ENCODE assay signal across 23 mouse cellular contexts in genomic region chr1:74190471-74190870, GRCm38 (mm10). TPM values are rescaled to one million over a fixed set of nuclear protein-coding genes. Genes with fewer than 3 reads are reported as not detected.
DNase-seq lines count a peak whose midpoint lies in the region; TF ChIP-seq lines count a peak whose summit lies in the region.
"Had no signal": no experiment of that assay in that cellular context is flagged by ENCODE, and none has a peak within 500 bp of the region (broad histone marks: within the 10 kb centered on the region; RNA-seq: fewer than 3 reads in every experiment).

No protein-coding gene starts in this region.

- H3K27ac ChIP-seq in gastrocnemius, adult 2 months: no peak overlapping the region
- H3K27ac ChIP-seq: hindbrain, embryonic 13.5 days; limb, embryonic 10.5 days; limb, embryonic 15.5 days; liver, embryonic 15.5 days; midbrain, embryonic 12.5 days; neural tube, embryonic 13.5 days had no signal

- no peak overlapping the region for H3K4me3 ChIP-seq in gastrocnemius, adult 2 months
- H3K4me3 ChIP-seq: hindbrain, embryonic 13.5 days; limb, embryonic 10.5 days; limb, embryonic 15.5 days; liver, embryonic 15.5 days; megakaryocyte, embryonic 14.5 days; midbrain, embryonic 12.5 days; neural tube, embryonic 13.5 days had no signal

- TF ChIP-seq CTCF in gastrocnemius, adult 2 months (IDR thresholded peaks at IDR 0.05): no peak

- intact Hi-C loops in gastrocnemius, adult 2 months (cut with DNase I): loop anchor here (5.0 kb wide), 1 partner anchor 288 kb away; no protein-coding TSS in a partner anchor

- peak; percentile 28 for DNase-seq in gastrocnemius, adult 2 months
- DNase-seq in gastrocnemius, postnatal 25 days: no peak
- DNase-seq in lung, adult 18-20 months: peak; percentile 27 to 42
- no peak for DNase-seq in lung, postnatal 14 days
- peak; percentile 13 for DNase-seq in fat pad, adult 2 months (ENCODE audit: extremely low read depth, low read depth, low spot score)
- no peak for DNase-seq in spleen, adult 12 weeks (ENCODE audit: low spot score)
- DNase-seq: adrenal gland, postnatal 25 days; B cell, adult 2 months; cerebellum, adult 8-10 months; cerebellum, postnatal 25 days; heart, postnatal 36 days; kidney, adult 9 months; kidney, postnatal 10 days; layer of hippocampus, adult 9-11 months; right cerebral cortex, postnatal 4 days had no signal

RNA-seq across cellular contexts. Expression of gene Cxcr1, which starts 4.0 kb away (rescaled TPM):
- not detected for total RNA-seq in gastrocnemius, adult 2 months (2021)
- total RNA-seq in gastrocnemius, postnatal 25 days (2021): not detected
- total RNA-seq: adrenal gland, postnatal 25 days; heart, postnatal 36 days; left cerebral cortex, postnatal 10 days had no signal

RNA-seq across cellular contexts. Expression of gene Cxcr2, which starts 36.7 kb away (rescaled TPM):
- under 1 TPM in 1 of 2 experiments, not detected in 1; 0.10 TPM for total RNA-seq in gastrocnemius, adult 2 months (2021)
- total RNA-seq in gastrocnemius, postnatal 25 days (2021): not detected
- total RNA-seq: adrenal gland, postnatal 25 days; left cerebral cortex, postnatal 10 days had no signal

RNA-seq across cellular contexts. Expression of gene Arpc2, which starts 45.4 kb away (rescaled TPM):
- 10 to 100 TPM; 58.8 to 78.5 TPM for total RNA-seq in gastrocnemius, adult 2 months (2021)
- total RNA-seq in gastrocnemius, postnatal 25 days (2021): 10 to 100 TPM; 62.7 to 70.6 TPM

Comparison
In these comparisons a context has a peak if more than half of its experiments do, and no peak if none do; other contexts are left out.
1. DNase-seq: peak in gastrocnemius, adult 2 months (single experiment), lung, adult 18-20 months (2 of 2) and fat pad, adult 2 months (single experiment); none in gastrocnemius, postnatal 25 days (single experiment), lung, postnatal 14 days (single experiment) and spleen, adult 12 weeks (single experiment).